8 mouse cellular contexts compared by ENCODE assay signal in genomic region chr7:82865834-82866485, GRCm38 (mm10). TPM values are rescaled to one million over a fixed set of nuclear protein-coding genes. Genes with fewer than 3 reads are reported as not detected.
A peak's percentile ranks its signal among the peaks of the same experiment; 100 is the strongest.
DNase-seq lines count a peak whose midpoint lies in the region; ATAC-seq lines count a peak whose summit lies in the region.

No protein-coding gene starts in this region.

- H3K9me3 ChIP-seq in hindbrain, embryonic 11.5 days (ENCODE audit: control insufficient read depth, low read length) = no peaks in the 10 kb centered on the region

- H3K27ac ChIP-seq in hindbrain, embryonic 11.5 days (ENCODE audit: low read depth, low read length) = peak overlapping the region; percentile 100

- peaks cover 9% of the 10 kb centered on the region for H3K36me3 ChIP-seq in hindbrain, embryonic 11.5 days (ENCODE audit: control insufficient read depth, insufficient read depth, low read length)

- H3K9ac ChIP-seq in hindbrain, embryonic 11.5 days (ENCODE audit: low read depth, low read length) = peak overlapping the region; percentile 100

- H3K4me1 ChIP-seq in hindbrain, embryonic 11.5 days (replicated peaks; ENCODE audit: control insufficient read depth, insufficient read depth, low read length) = no peaks in the 10 kb centered on the region; the same call in 1 of the 2 replicates

- peak overlapping the region; percentile 76 for H3K4me2 ChIP-seq in hindbrain, embryonic 11.5 days (replicated peaks; ENCODE audit: low read depth, low read length)

- peak overlapping the region; percentile 100 for H3K4me3 ChIP-seq in hindbrain, embryonic 11.5 days (ENCODE audit: low read depth, low read length)

- WGBS in hindbrain, embryonic 11.5 days = under 1% methylated on average over 41 of the region's 70 CpGs

- peak; percentile 99 for DNase-seq in NIH3T3 (ENCODE audit: low read depth)
- peak; percentile 99 for DNase-seq in cerebellum, adult 9-11 months
- DNase-seq in frontal cortex, adult 2 months (ENCODE audit: extremely low spot score in 1 of 2, low spot score in 1 of 2) = peak; percentile 95 to 99
- peak; percentile 99 for DNase-seq in hindbrain, embryonic 11.5 days (ENCODE audit: low spot score)
- peak; percentile 99 to 100 for DNase-seq in layer of hippocampus, postnatal 10 days (ENCODE audit: low spot score in 2 of 2)
- peak; percentile 99 for DNase-seq in lung, postnatal 10 days
- peak; percentile 94 for DNase-seq in ovary, postnatal 14 days (ENCODE audit: low spot score)
- DNase-seq in thymus, postnatal 10 days (ENCODE audit: low spot score in 2 of 2) = peak; percentile 99

- ATAC-seq in hindbrain, embryonic 11.5 days (ENCODE audit: low FRiP score) = peak; percentile 90

- H3K27me3 ChIP-seq in hindbrain, embryonic 11.5 days (ENCODE audit: control insufficient read depth, insufficient read depth, low read length) = no peaks in the 10 kb centered on the region

RNA-seq across cellular contexts. Expression of gene Mex3b, which starts 1.2 kb away (rescaled TPM):
- 20.5 and 23.4 TPM in 2 replicates for polyA plus RNA-seq in frontal cortex, adult 2 months (2012; rRNA removed)
- 36.3 and 36.5 TPM in 2 replicates for polyA plus RNA-seq in hindbrain, embryonic 11.5 days (2014; fragmentation: Nextera tagmentation; extraction: Ambion mirVana)
- total RNA-seq in layer of hippocampus, postnatal 10 days (2021) = 10 to 100 TPM; 32.7 to 35.2 TPM

Comparison
In these comparisons a context has a peak if more than half of its experiments do, and no peak if none do; other contexts are left out.
1. Peak in every context shown above with its lines: DNase-seq, ATAC-seq, H3K4me3 ChIP-seq and H3K27ac ChIP-seq.